Mouse (Mus musculus) adrenal gland, adult 18-20 months (tissue): ENCODE measurements around the gene Cpt1a. TPM values are rescaled to one million over a fixed set of nuclear protein-coding genes. Genes with fewer than 3 reads are reported as not detected.
A peak's percentile ranks its signal among the peaks of the same experiment; 100 is the strongest.

Source experiments
- DNase-seq, 2 experiments: peaks; one replicate each; pipeline ENCODE4 v3.0.0; 2021 to 2022; ENCODE audit warnings: low spot score in 2 of 2
- long read RNA-seq, 2 experiments: library from polyadenylated mRNA; stranded (forward); transcript quantifications; one replicate each; pipeline ENCODE4 v2.0.0; 2021
- total RNA-seq, 2 experiments: library from RNA; stranded (reverse); gene quantifications; 1 replicate in 1 of 2; 2 replicates in 1 of 2; pipeline ENCODE4 v1.2.3; 2021

Cpt1a gene
- 100 to 1,000 TPM; 135 to 368 TPM for total RNA-seq
- long read RNA-seq, experiment 1, full-length matches to known transcripts: 42 of 66 reads
- long read RNA-seq, experiment 1, partial matches to known transcripts: 20 of 66 reads
- long read RNA-seq, experiment 1, other reads (novel, unspliced or antisense): 4 of 66 reads
- long read RNA-seq, experiment 2, full-length matches to known transcripts: 89 of 197 reads
- long read RNA-seq, experiment 2, partial matches to known transcripts: 100 of 197 reads
- long read RNA-seq, experiment 2, other reads (novel, unspliced or antisense): 8 of 197 reads

DNA sequence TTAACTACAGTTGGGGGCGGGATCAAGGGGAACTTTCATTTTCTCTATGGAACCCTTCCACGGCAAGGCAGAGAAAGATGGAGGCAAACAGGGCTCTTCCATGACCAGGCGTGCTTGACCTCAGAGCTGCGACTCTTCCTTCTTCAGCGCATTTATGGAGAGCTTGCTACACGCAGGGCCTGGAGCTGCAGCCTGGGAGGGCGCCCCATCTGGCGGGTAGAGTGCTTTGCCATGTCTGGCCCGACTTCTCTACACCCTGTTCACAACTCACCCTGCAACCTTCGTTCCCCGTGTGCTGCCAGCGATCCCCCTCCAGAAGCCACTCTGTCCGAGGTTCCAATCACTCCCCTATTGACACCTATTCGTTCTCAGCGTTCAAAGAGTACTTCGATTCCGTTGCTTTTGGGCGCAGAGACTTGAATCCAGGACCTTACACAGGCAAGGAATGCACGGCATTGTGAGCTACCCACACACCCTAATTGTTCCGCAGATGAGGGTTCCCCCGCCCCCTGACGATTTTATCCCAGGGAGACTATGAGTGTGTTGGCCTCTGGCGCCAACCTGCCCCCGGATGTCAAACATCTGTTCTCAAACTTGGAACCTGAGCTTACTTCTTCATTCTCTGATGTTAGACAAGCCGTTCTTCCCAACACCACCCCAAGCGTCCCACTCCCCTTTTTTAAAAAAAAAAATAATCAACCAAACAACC, at the start of gene Cpt1a:
Gene Cpt1a (plus strand): TSS at position 74 of the 709 bp plus-strand sequence.
- DNase-seq: peak; percentile 57 to 58

DNA sequence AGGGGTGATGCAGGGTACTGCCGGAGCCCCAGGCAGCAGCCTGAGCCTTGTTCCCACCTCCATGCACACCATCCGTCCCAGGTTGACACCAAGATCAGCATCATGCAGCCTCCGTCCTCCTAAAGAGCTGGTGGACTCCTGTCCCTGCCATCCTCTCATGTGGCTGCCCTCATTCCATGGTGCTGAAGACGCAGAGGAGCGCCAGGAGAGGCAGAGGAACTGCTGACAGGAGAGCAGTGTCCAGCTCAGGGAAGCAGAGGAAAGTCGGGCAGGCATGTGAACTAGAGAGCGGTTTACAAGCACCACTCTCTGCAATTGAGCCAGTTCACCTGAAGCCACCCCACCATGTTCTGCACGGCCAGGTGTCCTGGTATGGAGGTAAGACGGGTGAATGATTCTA, 48.8 kb upstream of the Cpt1a start:
- no peak for DNase-seq

GRCm38 (mm10) chr19:3275744-3276365, 46.3 kb upstream of the Cpt1a start:
- DNase-seq: no peak

DNA sequence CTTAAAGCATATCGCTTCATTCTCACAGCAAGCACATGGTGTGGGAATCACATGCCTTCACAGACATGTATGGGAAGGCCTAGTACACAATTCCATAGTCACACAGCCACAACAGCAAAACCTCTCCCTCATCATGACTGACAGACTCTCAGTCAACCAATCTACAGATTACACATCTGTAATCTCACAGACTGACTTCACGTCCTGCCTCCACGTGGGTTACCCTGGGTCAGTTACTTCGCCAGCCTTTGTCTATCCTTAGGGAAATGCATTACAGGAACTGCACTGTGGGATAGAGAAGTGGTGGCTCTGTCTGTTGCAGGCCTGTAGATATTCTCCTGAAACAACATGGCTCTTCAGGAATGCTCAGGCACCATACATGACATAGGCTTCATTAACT, 40.2 kb upstream of the Cpt1a start:
- no peak for DNase-seq

DNA sequence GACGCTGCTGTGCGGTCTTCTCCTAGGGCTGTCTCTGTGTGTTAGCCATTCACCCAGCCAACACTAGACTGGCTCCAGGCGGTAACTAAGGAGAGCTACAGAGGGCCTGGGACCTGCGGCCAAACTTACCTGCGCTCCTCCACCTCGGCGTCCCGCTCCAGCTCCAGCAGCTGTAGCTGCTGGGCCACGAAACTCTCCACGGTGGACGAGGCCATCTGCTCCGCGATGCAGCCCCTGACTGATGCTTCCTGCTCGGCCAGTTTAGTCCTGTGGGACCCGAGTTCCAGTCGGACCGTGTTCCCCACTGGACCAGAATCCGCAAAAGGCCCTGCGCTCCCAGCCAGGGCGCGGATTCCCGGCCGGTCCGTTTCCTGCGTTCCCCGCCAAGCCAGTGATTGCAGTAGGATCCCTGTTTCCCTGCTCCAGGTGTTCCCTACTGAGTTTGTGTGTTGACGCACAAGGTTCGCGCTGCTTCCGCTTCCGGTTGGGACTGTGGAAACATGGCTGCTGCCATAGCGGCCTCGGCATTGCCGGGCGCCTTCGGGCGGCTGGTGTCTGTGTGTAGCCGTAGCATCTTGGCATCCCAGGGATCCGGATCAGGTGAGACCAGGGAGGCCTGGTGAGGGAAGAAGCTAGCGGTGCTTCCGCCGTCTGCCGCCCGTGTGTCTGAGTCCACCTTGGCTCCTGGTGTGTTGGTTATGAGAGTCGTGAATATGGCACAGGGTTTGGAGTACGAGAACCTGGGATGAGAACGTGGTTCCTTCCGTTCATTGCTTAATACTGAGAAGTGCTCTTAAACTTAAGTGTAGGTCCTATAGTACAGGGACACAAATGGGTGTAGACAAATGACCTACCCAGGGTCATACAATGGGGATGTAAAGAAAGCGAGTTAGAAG, 39.3 kb upstream of the Cpt1a start, which contains the start of the genes Mrpl21 and Ighmbp2:
Gene Mrpl21 (plus strand): TSS at position 330 of the 896 bp plus-strand sequence.
Gene Ighmbp2 (minus strand): TSS at position 446 of the 896 bp plus-strand sequence.
- DNase-seq: peak; percentile 84 to 85

GRCm38 (mm10) chr19:3289006-3289405, 33.1 kb upstream of the Cpt1a start:
- no peak for DNase-seq

DNA sequence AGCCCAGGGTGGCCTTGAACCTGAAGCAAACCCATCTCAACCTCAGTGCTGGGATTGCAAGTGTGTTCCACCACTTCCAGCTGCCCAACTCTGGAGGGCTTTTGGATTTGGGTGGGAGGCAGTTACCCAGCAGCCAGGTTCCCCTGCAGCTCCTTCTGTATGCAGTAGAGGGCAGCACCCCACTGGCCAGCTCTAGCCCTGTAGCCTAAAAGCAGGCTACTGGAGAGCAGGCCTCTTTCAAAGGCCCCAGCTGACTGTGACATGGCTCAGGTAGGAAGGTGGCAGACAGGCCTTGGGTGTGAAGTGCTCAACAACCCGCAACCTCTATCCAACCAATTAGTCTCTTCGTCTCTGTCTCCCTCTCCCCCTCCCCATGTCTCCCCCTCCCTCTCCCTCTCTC, 30.1 kb upstream of the Cpt1a start:
- peak; percentile 50 to 60 for DNase-seq

GRCm38 (mm10) chr19:3292993-3293392, 29.1 kb upstream of the Cpt1a start:
- no peak for DNase-seq

DNA sequence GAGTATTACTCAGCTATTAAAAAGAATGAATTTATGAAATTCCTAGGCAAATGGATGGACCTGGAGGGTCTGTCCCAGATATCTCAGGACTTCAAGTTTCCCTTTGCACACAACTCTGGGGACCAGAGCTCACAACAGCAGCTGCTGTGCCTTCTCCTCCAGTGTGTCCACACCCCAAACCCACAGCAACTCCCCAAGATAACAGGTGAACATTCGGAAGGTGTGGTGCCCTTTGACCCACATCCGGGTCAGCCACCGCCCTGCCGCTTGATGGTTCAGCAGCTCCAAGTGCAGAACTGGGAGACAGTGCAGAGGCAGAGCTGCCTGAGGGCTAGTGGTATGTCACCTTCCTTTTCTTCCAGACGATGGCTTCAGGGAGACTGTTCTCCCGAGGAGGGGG, 26.9 kb upstream of the Cpt1a start:
- no peak for DNase-seq

DNA sequence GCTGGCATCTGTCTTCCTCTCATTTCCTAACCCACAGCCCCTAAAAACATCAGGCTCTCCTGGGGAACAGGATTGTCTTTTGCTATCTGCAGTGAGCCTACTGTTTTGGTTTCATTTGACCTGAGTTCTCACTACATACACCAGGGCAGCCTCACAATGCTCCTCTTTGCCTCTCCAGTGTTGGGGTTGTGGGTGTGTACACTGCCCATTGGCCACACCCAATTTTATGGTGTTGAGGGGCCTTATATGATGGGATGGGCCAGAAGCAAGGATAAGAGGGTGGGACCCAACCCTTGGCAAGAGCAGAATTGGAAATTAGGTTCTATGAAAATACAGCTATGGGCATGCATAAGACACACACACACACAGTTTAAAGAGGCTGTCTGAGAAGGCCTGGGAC, 25.1 kb upstream of the Cpt1a start:
- DNase-seq: no peak

- no peak for DNase-seq
Measured at GRCm38 (mm10) chr19:3297775-3298174, 24.4 kb upstream of the Cpt1a start.

- DNase-seq: no peak
Measured at GRCm38 (mm10) chr19:3304017-3304416, 18.1 kb upstream of the Cpt1a start.

DNA sequence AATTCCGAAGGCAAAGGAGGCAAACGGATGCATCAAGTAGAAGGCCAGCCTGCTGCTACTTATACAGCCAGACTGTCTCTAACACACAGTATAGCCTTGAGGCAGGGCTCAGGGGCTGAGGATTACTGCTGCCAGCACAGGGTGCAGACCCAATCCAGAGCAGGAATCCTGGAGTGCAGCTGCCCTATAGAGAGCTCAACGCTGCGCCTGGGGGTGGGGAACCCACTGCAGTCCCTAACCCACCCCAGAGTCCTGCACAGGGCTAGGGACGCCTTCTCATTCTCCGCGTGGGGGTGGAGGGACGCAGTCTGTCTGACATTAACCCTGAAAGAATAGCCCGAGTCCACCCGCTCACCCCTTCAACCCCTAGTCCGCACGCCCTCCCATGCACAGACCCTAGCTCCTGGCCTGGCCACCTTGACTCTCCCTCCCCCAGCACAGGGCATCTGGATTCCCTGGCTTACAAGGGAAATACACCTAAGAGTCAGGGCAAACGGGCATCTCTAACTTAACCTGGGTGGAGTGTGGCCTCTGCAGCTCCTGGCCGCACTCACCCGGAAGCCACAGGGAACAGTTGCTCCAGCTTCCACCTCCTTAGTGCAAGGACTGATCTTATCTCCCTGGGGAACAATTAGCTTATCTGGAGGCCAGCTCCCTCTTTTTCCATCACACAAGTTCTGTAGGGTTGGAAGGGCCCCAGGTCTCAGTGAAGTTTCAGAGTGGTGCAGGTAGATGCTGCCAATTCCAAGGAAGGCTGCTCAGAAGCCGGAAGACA, 14.8 kb upstream of the Cpt1a start:
- no peak for DNase-seq

DNA sequence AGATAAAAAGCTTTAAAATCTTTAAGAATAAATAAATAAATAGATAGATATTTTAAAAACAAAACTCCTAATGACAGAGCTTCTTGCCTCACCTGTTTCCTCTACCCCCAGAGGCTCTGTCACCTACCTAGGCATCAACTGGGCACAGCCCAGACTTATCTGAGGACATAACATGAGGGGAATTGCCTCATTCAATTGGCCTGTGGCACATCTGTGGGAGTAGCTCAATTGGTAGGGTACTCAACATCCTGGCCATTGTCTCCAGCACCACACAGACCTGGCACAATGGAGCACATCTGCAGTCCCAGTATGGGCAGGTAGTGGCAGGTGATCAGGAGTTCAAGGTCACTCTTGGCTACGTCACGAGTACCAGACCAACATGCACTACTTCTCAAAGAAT, 2.8 kb upstream of the Cpt1a start:
- DNase-seq: no peak

- no peak for DNase-seq
Measured at GRCm38 (mm10) chr19:3320086-3320485, 2.0 kb upstream of the Cpt1a start.

DNA sequence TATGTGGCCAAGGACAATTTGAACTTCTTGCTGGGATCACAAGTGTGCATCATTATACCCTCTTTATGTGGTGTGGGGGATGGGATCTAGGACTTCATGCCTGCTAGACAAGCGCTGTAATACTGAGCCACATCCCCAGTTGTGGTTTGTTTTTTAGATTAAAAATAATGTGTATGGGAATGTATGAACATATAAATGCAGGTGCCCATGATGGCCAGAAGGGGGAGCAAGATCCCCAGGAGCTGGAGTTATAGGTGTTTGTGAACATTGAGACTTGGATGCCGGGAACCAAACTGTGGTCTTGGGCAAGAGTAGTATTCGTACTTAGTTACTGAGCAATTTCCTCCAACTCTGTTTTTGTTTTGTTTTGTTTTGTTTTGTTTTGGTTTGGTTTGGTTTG, 1.3 kb upstream of the Cpt1a start:
- no peak for DNase-seq

GRCm38 (mm10) chr19:3321617-3322016, 517 bp upstream of the Cpt1a start:
- DNase-seq: peak; percentile 71 to 72

DNA sequence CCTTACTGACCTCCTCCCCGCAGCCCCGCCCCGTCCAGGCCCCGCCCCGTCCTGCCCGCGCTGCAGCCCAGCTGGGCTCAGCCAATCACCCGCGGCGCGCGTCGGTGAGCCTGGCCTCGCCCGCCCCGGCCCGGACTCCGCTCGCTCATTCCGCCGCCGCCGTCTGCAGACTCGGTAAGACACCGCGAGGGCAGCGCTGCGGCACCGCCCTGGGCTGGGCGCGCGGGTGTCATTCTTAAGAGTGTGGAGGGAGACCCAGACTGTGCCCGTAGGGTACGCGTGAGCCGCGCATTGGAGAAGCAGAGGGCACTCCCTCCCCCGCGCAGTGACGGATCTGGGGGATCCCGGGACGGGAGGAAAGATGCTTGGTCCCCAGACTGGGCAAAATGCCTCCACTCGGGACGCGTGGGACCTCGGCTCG, 1.1 kb downstream of the Cpt1a start:
- DNase-seq: peak; percentile 90 to 92

- peak; percentile 84 to 90 for DNase-seq
Measured at GRCm38 (mm10) chr19:3323753-3324270, 1.7 kb downstream of the Cpt1a start.

GRCm38 (mm10) chr19:3324271-3324811, 2.2 kb downstream of the Cpt1a start:
- peak in 1 of 2 experiments; percentile 59 for DNase-seq
